Comparison of ENCODE assay signal across 13 mouse cellular contexts in genomic region chr2:151893122-151893774, GRCm38 (mm10). TPM values are rescaled to one million over a fixed set of nuclear protein-coding genes. Genes with fewer than 3 reads are reported as not detected.
DNase-seq lines count a peak whose midpoint lies in the region; ATAC-seq lines count a peak whose summit lies in the region.
"Had no signal": no experiment of that assay in that cellular context is flagged by ENCODE, and none has a peak within 500 bp of the region (broad histone marks: within the 10 kb centered on the region; RNA-seq: fewer than 3 reads in every experiment).

No protein-coding gene starts in this region.

- H3K36me3 ChIP-seq in hindbrain, embryonic 10.5 days: no peaks in the 10 kb centered on the region
- no peaks in the 10 kb centered on the region for H3K36me3 ChIP-seq in hindbrain, embryonic 13.5 days
- H3K36me3 ChIP-seq in hindbrain, embryonic 12.5 days: no peaks in the 10 kb centered on the region
- H3K36me3 ChIP-seq in midbrain, embryonic 13.5 days: no peaks in the 10 kb centered on the region
- H3K36me3 ChIP-seq: limb, embryonic 15.5 days; lung, embryonic 15.5 days had no signal

- H3K4me2 ChIP-seq in hindbrain, embryonic 13.5 days: no peak overlapping the region
- H3K4me2 ChIP-seq in hindbrain, embryonic 12.5 days (replicated peaks): no peak overlapping the region
- no peak overlapping the region for H3K4me2 ChIP-seq in midbrain, embryonic 13.5 days (replicated peaks)
- H3K4me2 ChIP-seq: heart, embryonic 11.5 days; limb, embryonic 15.5 days; lung, embryonic 15.5 days had no signal

- H3K4me1 ChIP-seq in hindbrain, embryonic 10.5 days (replicated peaks): peaks cover 20% of the 10 kb centered on the region
- H3K4me1 ChIP-seq in hindbrain, embryonic 13.5 days (replicated peaks): peaks cover 11% of the 10 kb centered on the region
- peaks cover 14% of the 10 kb centered on the region; the same call in 1 of the 2 replicates for H3K4me1 ChIP-seq in hindbrain, embryonic 12.5 days
- H3K4me1 ChIP-seq in midbrain, embryonic 13.5 days (replicated peaks): peaks cover 6% of the 10 kb centered on the region

- H3K9ac ChIP-seq in hindbrain, embryonic 13.5 days: no peak overlapping the region
- H3K9ac ChIP-seq in hindbrain, embryonic 12.5 days: no peak overlapping the region
- no peak overlapping the region for H3K9ac ChIP-seq in midbrain, embryonic 13.5 days (replicated peaks)
- H3K9ac ChIP-seq: limb, embryonic 15.5 days; lung, embryonic 15.5 days had no signal

- peak; percentile 29 for DNase-seq in hindbrain, embryonic 10.5 days (ENCODE audit: low spot score)
- peak; percentile 37 for DNase-seq in embryo, embryonic 11 days
- no peak for DNase-seq in urinary bladder, postnatal 10 days (ENCODE audit: low spot score)
- no peak for DNase-seq in frontal cortex, postnatal 14 days (ENCODE audit: low spot score in 2 of 2)
- DNase-seq: thymus, postnatal 4 days had no signal

- 52% methylated on average over 15 of the region's 15 CpGs for WGBS in hindbrain, embryonic 10.5 days
- 41% methylated on average over 15 of the region's 15 CpGs for WGBS in hindbrain, embryonic 13.5 days
- 41% methylated on average over 15 of the region's 15 CpGs for WGBS in hindbrain, embryonic 12.5 days
- 44% methylated on average over 15 of the region's 15 CpGs for WGBS in midbrain, embryonic 13.5 days

- no peak for ATAC-seq in hindbrain, embryonic 13.5 days (ENCODE audit: low FRiP score)
- peak; percentile 44 for ATAC-seq in hindbrain, embryonic 12.5 days (ENCODE audit: low FRiP score)
- ATAC-seq in midbrain, embryonic 13.5 days: peak; percentile 59; the same call in 1 of the 2 replicates
- no peak for ATAC-seq in cerebellum, adult (ENCODE audit: insufficient number of reproducible peaks, low FRiP score, low TSS enrichment)

- peak overlapping the region; percentile 77 for H3K27ac ChIP-seq in hindbrain, embryonic 10.5 days
- no peak overlapping the region for H3K27ac ChIP-seq in hindbrain, embryonic 13.5 days
- H3K27ac ChIP-seq in hindbrain, embryonic 12.5 days: no peak overlapping the region
- no peak overlapping the region for H3K27ac ChIP-seq in midbrain, embryonic 13.5 days
- H3K27ac ChIP-seq: lung, embryonic 15.5 days had no signal

- no peak overlapping the region for H3K4me3 ChIP-seq in hindbrain, embryonic 10.5 days
- H3K4me3 ChIP-seq in hindbrain, embryonic 13.5 days: no peak overlapping the region
- H3K4me3 ChIP-seq in hindbrain, embryonic 12.5 days: no peak overlapping the region
- no peak overlapping the region for H3K4me3 ChIP-seq in midbrain, embryonic 13.5 days (replicated peaks)
- H3K4me3 ChIP-seq: limb, embryonic 15.5 days; lung, embryonic 15.5 days had no signal

- H3K27me3 ChIP-seq in hindbrain, embryonic 10.5 days (ENCODE audit: insufficient read depth, poor library complexity, severe bottlenecking): no peaks in the 10 kb centered on the region; the same call in 1 of the 2 replicates
- H3K27me3 ChIP-seq in hindbrain, embryonic 13.5 days: no peaks in the 10 kb centered on the region
- no peaks in the 10 kb centered on the region for H3K27me3 ChIP-seq in hindbrain, embryonic 12.5 days
- no peaks in the 10 kb centered on the region for H3K27me3 ChIP-seq in midbrain, embryonic 13.5 days
- H3K27me3 ChIP-seq: limb, embryonic 15.5 days; lung, embryonic 15.5 days had no signal

- H3K9me3 ChIP-seq in hindbrain, embryonic 10.5 days: no peaks in the 10 kb centered on the region
- no peaks in the 10 kb centered on the region for H3K9me3 ChIP-seq in hindbrain, embryonic 13.5 days
- no peaks in the 10 kb centered on the region for H3K9me3 ChIP-seq in hindbrain, embryonic 12.5 days (replicated peaks)
- no peaks in the 10 kb centered on the region for H3K9me3 ChIP-seq in midbrain, embryonic 13.5 days
- H3K9me3 ChIP-seq: limb, embryonic 15.5 days; lung, embryonic 15.5 days had no signal

RNA-seq across cellular contexts. Expression of gene Angpt4, which starts 17.8 kb away (rescaled TPM):
- 0.22 and 0.31 TPM in 2 replicates for polyA plus RNA-seq in hindbrain, embryonic 10.5 days (2016; fragmentation: Nextera tagmentation; extraction: Ambion mirVana)
- polyA plus RNA-seq in hindbrain, embryonic 13.5 days (2015; fragmentation: Nextera tagmentation; extraction: Ambion mirVana): 0.35 and 0.64 TPM in 2 replicates
- polyA plus RNA-seq in hindbrain, embryonic 12.5 days (2016; fragmentation: Nextera tagmentation; extraction: Ambion mirVana): 0.14 and 0.20 TPM in 2 replicates
- 0.10 and 0.11 TPM in 2 replicates for polyA plus RNA-seq in midbrain, embryonic 13.5 days (2015; fragmentation: Nextera tagmentation; extraction: Ambion mirVana)

RNA-seq across cellular contexts. Expression of gene Rspo4, which starts 50.5 kb away (rescaled TPM):
- polyA plus RNA-seq in hindbrain, embryonic 10.5 days (2016; fragmentation: Nextera tagmentation; extraction: Ambion mirVana): 0.77 and 1.3 TPM in 2 replicates
- 0.39 and 0.47 TPM in 2 replicates for polyA plus RNA-seq in hindbrain, embryonic 13.5 days (2015; fragmentation: Nextera tagmentation; extraction: Ambion mirVana)
- 0.40 and 0.48 TPM in 2 replicates for polyA plus RNA-seq in hindbrain, embryonic 12.5 days (2016; fragmentation: Nextera tagmentation; extraction: Ambion mirVana)
- 0.07 and 0.08 TPM in 2 replicates for polyA plus RNA-seq in midbrain, embryonic 13.5 days (2015; fragmentation: Nextera tagmentation; extraction: Ambion mirVana)
- polyA plus RNA-seq: intestine, embryonic 14.5 days had no signal

Comparison
In these comparisons a context has a peak if more than half of its experiments do, and no peak if none do; other contexts are left out.
1. ATAC-seq: peak in hindbrain, embryonic 12.5 days (single experiment) and midbrain, embryonic 13.5 days (single experiment); none in hindbrain, embryonic 13.5 days (single experiment) and cerebellum, adult (single experiment).
2. DNase-seq: peak in hindbrain, embryonic 10.5 days (single experiment) and embryo, embryonic 11 days (single experiment); none in urinary bladder, postnatal 10 days (single experiment) and frontal cortex, postnatal 14 days (0 of 2).